In the genomic region with DNA sequence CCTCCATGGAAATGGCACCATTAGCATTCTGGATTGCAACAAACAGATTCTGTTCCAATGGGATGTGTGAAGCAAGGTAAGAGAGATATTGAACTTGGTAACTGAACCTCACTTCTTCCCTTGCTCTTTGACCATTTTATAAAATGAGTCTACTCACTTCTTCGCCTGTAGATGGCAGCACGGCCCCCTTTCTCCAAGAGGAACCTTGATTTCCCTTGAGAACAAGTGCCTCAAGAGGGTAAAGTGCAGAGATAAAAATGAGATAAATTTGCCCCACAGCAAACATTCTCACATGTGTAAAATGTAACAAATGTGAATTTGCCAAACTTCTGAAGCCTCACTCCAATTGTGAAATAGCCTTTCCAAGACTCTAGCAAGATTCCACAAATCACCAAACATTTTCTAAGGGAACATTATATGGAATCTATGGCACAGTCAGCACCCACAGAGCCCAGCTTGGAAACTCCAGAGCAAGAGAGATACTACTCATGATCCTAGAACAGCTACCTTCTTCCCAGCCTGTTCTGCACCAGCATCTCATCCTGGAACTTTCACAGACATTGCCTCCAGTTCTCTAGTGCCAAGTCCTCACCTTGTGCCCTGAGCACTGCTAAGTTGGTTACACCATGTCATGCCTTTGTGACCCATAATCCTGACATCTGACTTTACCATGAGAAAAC, we compare ENCODE assay signal across 8 mouse cellular contexts.
DNase-seq lines count a peak whose midpoint lies in the region; ATAC-seq and TF ChIP-seq lines count a peak whose summit lies in the region.

No protein-coding gene starts in this region.

- no peak overlapping the region for H3K9ac ChIP-seq in midbrain, embryonic 16.5 days (ENCODE audit: low read depth, low read length)
- H3K9ac ChIP-seq in intestine, embryonic 15.5 days = no peak overlapping the region
- no peak overlapping the region for H3K9ac ChIP-seq in liver, embryonic 14.5 days (replicated peaks)

- H3K4me3 ChIP-seq in midbrain, embryonic 10.5 days = no peak overlapping the region
- no peak overlapping the region for H3K4me3 ChIP-seq in midbrain, embryonic 16.5 days (ENCODE audit: low read depth, low read length)
- no peak overlapping the region for H3K4me3 ChIP-seq in intestine, embryonic 15.5 days (replicated peaks)
- no peak overlapping the region for H3K4me3 ChIP-seq in liver, embryonic 14.5 days (ENCODE audit: insufficient read depth in 1 of 2, low read depth in 2 of 2, low read length in 2 of 2)

- WGBS in midbrain, embryonic 10.5 days = 0% methylated on average over 2 of the region's 2 CpGs
- WGBS in midbrain, embryonic 16.5 days = 3% methylated on average over 2 of the region's 2 CpGs
- WGBS in intestine, embryonic 15.5 days = 0% methylated on average over 2 of the region's 2 CpGs
- 0% methylated on average over 2 of the region's 2 CpGs for WGBS in liver, embryonic 14.5 days (ENCODE audit: insufficient replicate concordance)

- ATAC-seq in midbrain, embryonic 16.5 days = no peak
- peak; percentile 76 for ATAC-seq in intestine, embryonic 15.5 days
- ATAC-seq in liver, embryonic 14.5 days (ENCODE audit: insufficient read depth) = no peak

- peak; percentile 37; the same call in 1 of the 2 replicates for TF ChIP-seq CTCF in liver, embryonic 14.5 days (IDR thresholded peaks at IDR 0.05; ENCODE audit: low read depth)

- H3K9me3 ChIP-seq in midbrain, embryonic 10.5 days (replicated peaks) = no peaks in the 10 kb centered on the region
- H3K9me3 ChIP-seq in midbrain, embryonic 16.5 days (replicated peaks; ENCODE audit: control insufficient read depth, low read length, poor library complexity, severe bottlenecking) = no peaks in the 10 kb centered on the region
- H3K9me3 ChIP-seq in intestine, embryonic 15.5 days = no peaks in the 10 kb centered on the region
- no peaks in the 10 kb centered on the region for H3K9me3 ChIP-seq in liver, embryonic 14.5 days (ENCODE audit: control insufficient read depth, low read length)

- no peaks in the 10 kb centered on the region for H3K4me1 ChIP-seq in midbrain, embryonic 10.5 days
- H3K4me1 ChIP-seq in midbrain, embryonic 16.5 days (ENCODE audit: control insufficient read depth, insufficient read depth, low read length) = no peaks in the 10 kb centered on the region
- 0 out of 2 replicates have a peak, but pooled peaks cover 3% of the 10 kb centered on the region for H3K4me1 ChIP-seq in intestine, embryonic 15.5 days (replicated peaks)
- no peaks in the 10 kb centered on the region for H3K4me1 ChIP-seq in liver, embryonic 14.5 days (replicated peaks; ENCODE audit: control insufficient read depth in 2 of 2, insufficient read depth in 2 of 2, low read length in 1 of 2)

- DNase-seq in adrenal gland, adult (ENCODE audit: inconsistent age in 2 of 2, low spot score in 1 of 2) = peak; percentile 27 to 85
- DNase-seq in adrenal gland, postnatal 4 days (ENCODE audit: low spot score in 2 of 2) = no peak
- peak; percentile 17 for DNase-seq in midbrain, embryonic 10.5 days (ENCODE audit: low spot score)
- peak; percentile 40 to 70 for DNase-seq in cerebellum, postnatal 25 days
- DNase-seq in liver, embryonic 14.5 days (ENCODE audit: low read depth in 3 of 3, low spot score in 3 of 3) = no peak
- peak; percentile 12 for DNase-seq in thymus, postnatal 0 days (ENCODE audit: low spot score)

- H3K36me3 ChIP-seq in midbrain, embryonic 10.5 days = no peaks in the 10 kb centered on the region
- H3K36me3 ChIP-seq in midbrain, embryonic 16.5 days (ENCODE audit: control insufficient read depth, insufficient read depth, low read length) = no peaks in the 10 kb centered on the region
- no peaks in the 10 kb centered on the region for H3K36me3 ChIP-seq in intestine, embryonic 15.5 days
- no peaks in the 10 kb centered on the region for H3K36me3 ChIP-seq in liver, embryonic 14.5 days (replicated peaks; ENCODE audit: control insufficient read depth, insufficient read depth, low read depth)

- no peaks in the 10 kb centered on the region for H3K27me3 ChIP-seq in midbrain, embryonic 10.5 days (ENCODE audit: low read depth, poor library complexity, severe bottlenecking)
- H3K27me3 ChIP-seq in midbrain, embryonic 16.5 days (ENCODE audit: control insufficient read depth, insufficient read depth, low read depth, low read length) = no peaks in the 10 kb centered on the region
- H3K27me3 ChIP-seq in intestine, embryonic 15.5 days (replicated peaks) = no peaks in the 10 kb centered on the region
- H3K27me3 ChIP-seq in liver, embryonic 14.5 days (ENCODE audit: control insufficient read depth, insufficient read depth, low read length) = no peaks in the 10 kb centered on the region

- H3K27ac ChIP-seq in midbrain, embryonic 10.5 days (replicated peaks) = no peak overlapping the region
- H3K27ac ChIP-seq in midbrain, embryonic 16.5 days (ENCODE audit: low read length) = no peak overlapping the region
- no peak overlapping the region for H3K27ac ChIP-seq in intestine, embryonic 15.5 days
- H3K27ac ChIP-seq in liver, embryonic 14.5 days = no peak overlapping the region

- no peak overlapping the region for H3K4me2 ChIP-seq in midbrain, embryonic 16.5 days (ENCODE audit: low read length)
- no peak overlapping the region for H3K4me2 ChIP-seq in intestine, embryonic 15.5 days (replicated peaks)
- H3K4me2 ChIP-seq in liver, embryonic 14.5 days (ENCODE audit: low read depth) = no peak overlapping the region

- TF ChIP-seq EP300 in liver, embryonic 14.5 days (IDR thresholded peaks at IDR 0.05; ENCODE audit: low read depth) = no peak

Comparison
In these comparisons a context has a peak if more than half of its experiments do, and no peak if none do; other contexts are left out.
1. DNase-seq: peak in adrenal gland, adult (2 of 2), midbrain, embryonic 10.5 days (single experiment), cerebellum, postnatal 25 days (2 of 2) and thymus, postnatal 0 days (single experiment); none in adrenal gland, postnatal 4 days (0 of 2) and liver, embryonic 14.5 days (0 of 3).